Mouse (Mus musculus) lung, adult 2 months (tissue): ENCODE measurements around the gene Dennd2a.

Experiments
- CTCF ChIP-seq: fragments of 200-500 bp; IDR thresholded peaks from 2 replicates; pipeline ENCODE4 v1.5.1; 2011; ENCODE audit warnings: mild to moderate bottlenecking, low read length, control low read depth; ENCODE audit not compliant: insufficient read depth
- POLR2A ChIP-seq: fragments of 200-500 bp; IDR thresholded peaks from 2 replicates; pipeline ENCODE4 v1.6.1; 2011; ENCODE audit warnings: low read depth, mild to moderate bottlenecking, control low read depth, low read length, borderline replicate concordance; ENCODE audit errors: extremely low read depth

GRCm38 (mm10) chr6:39433701-39434100 lies 124.0 kb downstream of the Dennd2a start:
- no peak for TF ChIP-seq POLR2A
- no peak for TF ChIP-seq CTCF
